In the genomic region with DNA sequence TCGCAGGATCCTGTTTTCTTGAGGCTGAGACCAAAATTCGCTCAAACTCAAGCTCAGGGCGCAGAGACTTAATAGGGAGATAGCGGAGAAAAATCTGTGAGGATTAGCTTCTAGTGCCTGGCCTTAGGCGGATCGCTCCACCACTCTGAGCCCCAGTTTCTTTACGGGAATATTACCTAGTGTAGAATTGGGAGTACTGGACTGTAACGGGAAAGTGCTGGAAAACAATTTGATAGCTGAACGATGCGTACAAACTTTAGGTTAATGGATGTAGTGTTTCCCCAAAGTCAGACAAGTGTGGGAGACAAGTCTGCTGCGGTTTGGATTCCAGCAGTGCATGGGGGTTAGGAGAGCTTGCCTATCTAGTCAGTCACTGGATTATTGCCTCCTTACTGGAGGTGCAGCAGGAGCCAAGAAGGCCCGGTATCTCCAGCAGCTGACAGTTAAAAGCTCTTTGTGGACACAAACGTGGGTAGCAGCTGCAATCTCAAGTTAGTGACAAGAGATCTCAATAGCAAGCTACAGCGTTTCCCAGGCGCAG, we compare ENCODE assay signal across 9 mouse cellular contexts. TPM values are rescaled to one million over a fixed set of nuclear protein-coding genes. Genes with fewer than 3 reads are reported as not detected.
DNase-seq lines count a peak whose midpoint lies in the region; ATAC-seq and TF ChIP-seq lines count a peak whose summit lies in the region.
"Had no signal": no experiment of that assay in that cellular context is flagged by ENCODE, and none has a peak within 500 bp of the region (broad histone marks: within the 10 kb centered on the region; RNA-seq: fewer than 3 reads in every experiment).

A gene (minus strand): TSS at position 101 of the 541 bp plus-strand sequence.

- no peaks in the 10 kb centered on the region for H3K4me1 ChIP-seq in bone marrow macrophage, adult 2 months (ENCODE audit: control insufficient read depth, insufficient read depth, low read length)
- peaks cover 31% of the 10 kb centered on the region for H3K4me1 ChIP-seq in limb, embryonic 10.5 days
- H3K4me1 ChIP-seq in midbrain, postnatal 0 days (ENCODE audit: insufficient read depth, low read length) = 0 out of 2 replicates have a peak, but pooled peaks cover 2% of the 10 kb centered on the region

- TF ChIP-seq POLR2A in bone marrow macrophage, adult 2 months (IDR thresholded peaks at IDR 0.05; ENCODE audit: borderline replicate concordance, low read depth, low read length) = no peak

- no peak within 1 kb of the TSS for H3K27ac ChIP-seq in bone marrow macrophage, adult 2 months (ENCODE audit: insufficient read depth, low read depth, low read length)
- H3K27ac ChIP-seq in limb, embryonic 10.5 days = peak within 1 kb of the TSS; percentile 93
- peak within 1 kb of the TSS; percentile 67 for H3K27ac ChIP-seq in midbrain, postnatal 0 days (ENCODE audit: low read depth, low read length)

- peak; percentile 87 for DNase-seq in heart, adult 11 months
- no peak for DNase-seq in heart, adult 18-20 months
- peak; percentile 33 for DNase-seq in forelimb bud, embryonic 11.5 days (ENCODE audit: low read depth, low spot score)
- DNase-seq in limb, embryonic 10.5 days (ENCODE audit: low spot score) = no peak
- DNase-seq in midbrain, postnatal 0 days (ENCODE audit: low spot score) = no peak
- DNase-seq in thymus, postnatal 25 days = no peak

- peaks cover 14% of the 10 kb centered on the region for H3K36me3 ChIP-seq in limb, embryonic 10.5 days
- H3K36me3 ChIP-seq in midbrain, postnatal 0 days (ENCODE audit: insufficient read depth, low read length) = no peaks in the 10 kb centered on the region
- H3K36me3 ChIP-seq: G1E had no signal

- no peaks in the 10 kb centered on the region for H3K9me3 ChIP-seq in limb, embryonic 10.5 days (replicated peaks)
- H3K9me3 ChIP-seq in midbrain, postnatal 0 days (ENCODE audit: low read length) = no peaks in the 10 kb centered on the region

- peak within 1 kb of the TSS; percentile 76 for H3K4me2 ChIP-seq in midbrain, postnatal 0 days (ENCODE audit: low read depth, low read length, poor library complexity, severe bottlenecking)

- peak within 1 kb of the TSS; percentile 18; the same call in 1 of the 2 replicates for H3K4me3 ChIP-seq in bone marrow macrophage, adult 2 months (ENCODE audit: insufficient read depth, low read length)
- peak within 1 kb of the TSS; percentile 55 for H3K4me3 ChIP-seq in limb, embryonic 10.5 days
- H3K4me3 ChIP-seq in midbrain, postnatal 0 days (ENCODE audit: low read depth, low read length) = peak within 1 kb of the TSS; percentile 48

- 7% methylated on average over 15 of the region's 15 CpGs for WGBS in limb, embryonic 10.5 days
- WGBS in midbrain, postnatal 0 days = 10% methylated on average over 15 of the region's 15 CpGs

- peak within 1 kb of the TSS; percentile 56 for H3K9ac ChIP-seq in midbrain, postnatal 0 days (replicated peaks; ENCODE audit: low read length, poor library complexity, severe bottlenecking)

- no peak for TF ChIP-seq CTCF in bone marrow macrophage, adult 2 months (IDR thresholded peaks at IDR 0.05; ENCODE audit: low read depth, low read length)
- no peak for TF ChIP-seq CTCF in midbrain, postnatal 0 days (IDR thresholded peaks at IDR 0.05)

- 0 out of 2 replicates have a peak, but pooled peaks have one; percentile 35 for ATAC-seq in midbrain, postnatal 0 days (ENCODE audit: low FRiP score)
- no peak for ATAC-seq in erythroid progenitor cell, adult 5-6 weeks (replicated peaks; ENCODE audit: low FRiP score, poor library complexity, severe bottlenecking)

- H3K27me3 ChIP-seq in limb, embryonic 10.5 days (ENCODE audit: low read depth, poor library complexity, severe bottlenecking) = no peaks in the 10 kb centered on the region
- H3K27me3 ChIP-seq in midbrain, postnatal 0 days (ENCODE audit: insufficient read depth, low read length) = no peaks in the 10 kb centered on the region

RNA-seq across cellular contexts. Expression of the gene that starts here (rescaled TPM):
- total RNA-seq in heart, adult 18-20 months (2021) = 1 to 10 TPM; 6.5 to 8.1 TPM
- 0.66 TPM in 1 of 2 replicates, not detected in the other for polyA plus RNA-seq in bone marrow macrophage, adult 2 months (2012; ENCODE audit: insufficient read depth, insufficient read length, missing spikeins)
- 40.6 and 44.3 TPM in 2 replicates for polyA plus RNA-seq in limb, embryonic 10.5 days (2016; fragmentation: Nextera tagmentation; extraction: Ambion mirVana)
- 27.7 and 52.2 TPM in 2 replicates for total RNA-seq in midbrain, postnatal 0 days (2014; rRNA removed)
- 35.1 and 37.5 TPM in 2 replicates for polyA plus RNA-seq in midbrain, postnatal 0 days (2015; fragmentation: Nextera tagmentation; extraction: Ambion mirVana)
- not detected in 2 replicates for total RNA-seq in erythroid progenitor cell, adult 5-6 weeks (2015; ENCODE audit: low replicate concordance)
- not detected in 2 replicates for total RNA-seq in erythroid progenitor cell, adult 5-6 weeks (2017; ENCODE audit: low replicate concordance)
- polyA plus RNA-seq: G1E had no signal

Comparison
In these comparisons a context has a peak if more than half of its experiments do, and no peak if none do; other contexts are left out.
1. RNA of the gene that starts here (total RNA-seq): 27.7 to 52.2 TPM in midbrain, postnatal 0 days and 6.5 to 8.1 TPM in heart, adult 18-20 months; not detected in erythroid progenitor cell, adult 5-6 weeks; every median in the first group is over 4 times any median in the second.
2. RNA of the gene that starts here (polyA plus RNA-seq): 40.6 to 44.3 TPM in limb, embryonic 10.5 days and 35.1 to 37.5 TPM in midbrain, postnatal 0 days; 0.66 TPM in bone marrow macrophage, adult 2 months; every median in the first group is over 10 times any median in the second.
3. DNase-seq: peak in heart, adult 11 months (single experiment) and forelimb bud, embryonic 11.5 days (single experiment); none in heart, adult 18-20 months (0 of 2), limb, embryonic 10.5 days (single experiment), midbrain, postnatal 0 days (single experiment) and thymus, postnatal 25 days (single experiment).
4. Peak in every context shown above with its lines, with median percentiles within 50 percentile points of each other: H3K4me3 ChIP-seq.